Mouse (Mus musculus) small intestine, adult 2 months (tissue): ENCODE measurements around the gene Oxt. TPM values are rescaled to one million over a fixed set of nuclear protein-coding genes. Genes with fewer than 3 reads are reported as not detected.

Source experiments
- H3K27ac ChIP-seq: fragments of 200-500 bp; 2 replicates; pipeline ENCODE4 v1.5.1; 2012; ENCODE audit warnings: low read depth, low read length, control low read depth, inconsistent platforms; ENCODE audit not compliant: insufficient read depth
- H3K27me3 ChIP-seq: fragments of 200-500 bp; 2 replicates; pipeline ENCODE4 v1.6.1; 2012; ENCODE audit warnings: mild to moderate bottlenecking, moderate library complexity, low read length, inconsistent platforms; ENCODE audit not compliant: control insufficient read depth, insufficient read depth
- H3K36me3 ChIP-seq: fragments of 200-500 bp; 2 replicates; pipeline ENCODE4 v1.6.1; 2012; ENCODE audit warnings: mild to moderate bottlenecking, low read length, control low read depth, inconsistent platforms; ENCODE audit not compliant: control insufficient read depth, insufficient read depth
- H3K4me1 ChIP-seq: fragments of 200-500 bp; 2 replicates; pipeline ENCODE4 v1.6.1; 2012; ENCODE audit warnings: low read length, inconsistent platforms, mixed read lengths; ENCODE audit not compliant: control insufficient read depth, insufficient read depth, insufficient read length
- H3K4me3 ChIP-seq: fragments of 200-500 bp; 2 replicates; pipeline ENCODE4 v1.5.1; 2012; ENCODE audit warnings: low read depth, mild to moderate bottlenecking, control low read depth, inconsistent platforms, low read length, moderate library complexity
- CTCF ChIP-seq: fragments of 200-500 bp; IDR thresholded peaks from 2 replicates; pipeline ENCODE4 v1.5.1; 2012; ENCODE audit warnings: low read depth, mild to moderate bottlenecking, control low read depth, inconsistent platforms, low read length, moderate library complexity, mixed read lengths; ENCODE audit not compliant: insufficient replicate concordance, insufficient read length; ENCODE audit errors: extremely low read depth
- POLR2A ChIP-seq: fragments of 200-500 bp; IDR thresholded peaks from 2 replicates; pipeline ENCODE4 v1.6.1; 2012; ENCODE audit warnings: low read depth, mild to moderate bottlenecking, control low read depth, inconsistent platforms, low read length, moderate library complexity
- WGBS: fragments of 180-500 bp; shearing (Covaris S2); methylation state at CpG from one replicate; pipeline ENCODE4 v1.1.7; 2018; 5-methylcytosine and 5-hydroxymethylcytosine counted together
- polyA plus RNA-seq: library from polyadenylated mRNA; depleted of rRNA; stranded (reverse); fragments of >200 nt; gene quantifications from 2 replicates; pipeline ENCODE4 v1.2.3, GENCODE M21; 2012; rRNA removed

Oxt gene
- polyA plus RNA-seq, result not detected in 2 replicates

DNA sequence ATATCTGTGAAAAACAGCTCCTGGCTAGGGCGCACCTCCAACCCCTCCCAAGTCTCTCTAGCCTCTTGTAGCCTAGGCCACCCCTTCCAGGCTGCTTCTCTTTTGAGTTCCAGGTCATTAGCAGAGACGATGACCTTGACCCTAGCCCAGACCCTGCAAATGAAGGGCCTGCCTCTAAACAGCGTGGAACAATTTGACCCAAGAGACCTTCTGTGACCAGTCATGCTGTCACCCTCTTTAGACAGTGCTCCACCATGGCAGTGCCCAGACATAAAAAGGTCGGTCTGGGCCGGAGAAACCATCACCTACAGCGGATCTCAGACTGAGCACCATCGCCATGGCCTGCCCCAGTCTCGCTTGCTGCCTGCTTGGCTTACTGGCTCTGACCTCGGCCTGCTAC, at the start of gene Oxt:
Oxt (plus strand) TSS at position 301 of the 400 bp plus-strand sequence.
- Histone ChIP-seq H3K4me3 (peak within 1 kb of the TSS; percentile 20), H3K27ac (no peak within 1 kb of the TSS), H3K4me1 (peaks cover 3% of the 10 kb centered on the region; the same call in 1 of the 2 replicates), H3K27me3 (peaks cover 41% of the 10 kb centered on the region), H3K36me3 (no peaks in the 10 kb centered on the region)
- no peak for TF ChIP-seq POLR2A
- 84% methylated on average over 9 of the region's 9 CpGs for WGBS

DNA sequence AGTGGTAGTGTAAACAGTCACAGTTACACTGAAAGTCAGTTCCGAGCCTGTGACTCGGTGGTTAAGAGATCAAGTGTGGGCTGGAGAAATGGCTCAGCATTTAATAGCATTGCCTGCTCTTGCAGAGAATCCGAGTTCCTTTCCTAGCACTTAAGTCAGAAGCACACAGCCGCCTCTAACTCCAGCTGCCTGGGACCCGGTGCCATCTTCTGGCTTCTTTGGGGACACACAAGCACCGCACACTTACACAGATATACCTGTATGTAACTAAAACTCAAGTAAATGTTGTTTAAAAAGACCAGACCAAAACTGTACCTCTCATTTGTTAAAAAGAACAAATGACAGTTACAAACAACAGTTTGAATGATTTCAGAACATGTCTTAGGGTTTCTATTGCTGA, 47.5 kb upstream of the Oxt start:
- no peak for TF ChIP-seq POLR2A
- TF ChIP-seq CTCF, result no peak
- WGBS, result 93% methylated on average over 6 of the region's 6 CpGs
- H3K36me3 ChIP-seq, result peaks cover 22% of the 10 kb centered on the region

DNA sequence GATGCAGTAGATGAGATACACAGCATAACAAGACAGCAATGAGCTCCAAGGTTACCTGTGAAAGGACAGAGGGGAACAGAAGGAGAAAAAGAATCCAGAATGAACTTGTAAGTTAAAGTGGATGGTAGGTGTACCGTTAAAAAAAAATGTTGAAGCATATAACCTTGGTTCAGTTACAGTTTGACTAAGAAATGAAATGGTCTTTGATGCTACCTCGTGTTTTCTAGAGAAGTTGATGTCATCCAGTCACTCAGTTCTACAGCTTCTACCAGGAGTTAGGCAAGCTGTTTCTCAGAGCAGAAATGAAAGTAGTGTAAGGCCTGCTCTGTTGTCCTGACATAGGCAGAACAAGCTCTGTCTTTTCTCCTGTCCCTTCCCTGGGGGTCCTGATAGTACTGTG, 46.7 kb upstream of the Oxt start:
- Histone ChIP-seq H3K4me1 (no peaks in the 10 kb centered on the region), H3K4me3 (no peak overlapping the region), H3K36me3 (peaks cover 24% of the 10 kb centered on the region), H3K27ac (no peak overlapping the region), H3K27me3 (no peaks in the 10 kb centered on the region)
- WGBS, result 83% methylated on average over 2 of the region's 2 CpGs
- TF ChIP-seq POLR2A, result no peak
- TF ChIP-seq CTCF, result no peak

More for the DNA sequence above, 47.5 kb upstream of the Oxt start:
- Histone ChIP-seq H3K4me1 (no peaks in the 10 kb centered on the region), H3K27me3 (no peaks in the 10 kb centered on the region), H3K27ac (no peak overlapping the region), H3K4me3 (no peak overlapping the region)

DNA sequence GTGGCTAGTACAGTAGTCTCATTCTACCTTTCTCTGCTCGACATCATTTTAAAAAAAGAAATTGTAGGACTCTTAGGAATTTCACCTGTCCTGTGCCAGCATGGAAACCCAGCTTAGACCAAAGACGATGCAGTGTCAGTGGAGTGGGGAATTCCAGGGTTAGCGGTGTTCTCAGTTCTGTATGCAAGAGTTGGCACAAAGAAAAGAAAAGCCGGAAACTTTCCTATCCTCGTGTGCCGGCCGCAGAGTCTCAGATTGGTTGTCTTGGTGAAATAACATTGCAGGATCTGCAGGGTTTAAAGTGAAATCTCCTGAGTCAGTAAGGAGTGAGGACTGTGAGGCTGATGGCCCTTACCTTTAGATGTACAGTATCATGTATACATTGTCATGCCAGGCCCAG, 46.0 kb upstream of the Oxt start:
- no peaks in the 10 kb centered on the region for H3K27me3 ChIP-seq
- WGBS, result 90% methylated on average over 7 of the region's 7 CpGs
- H3K4me3 ChIP-seq, result no peak overlapping the region
- no peaks in the 10 kb centered on the region for H3K4me1 ChIP-seq
- peaks cover 22% of the 10 kb centered on the region for H3K36me3 ChIP-seq
- no peak overlapping the region for H3K27ac ChIP-seq
- TF ChIP-seq CTCF, result no peak
- no peak for TF ChIP-seq POLR2A

DNA sequence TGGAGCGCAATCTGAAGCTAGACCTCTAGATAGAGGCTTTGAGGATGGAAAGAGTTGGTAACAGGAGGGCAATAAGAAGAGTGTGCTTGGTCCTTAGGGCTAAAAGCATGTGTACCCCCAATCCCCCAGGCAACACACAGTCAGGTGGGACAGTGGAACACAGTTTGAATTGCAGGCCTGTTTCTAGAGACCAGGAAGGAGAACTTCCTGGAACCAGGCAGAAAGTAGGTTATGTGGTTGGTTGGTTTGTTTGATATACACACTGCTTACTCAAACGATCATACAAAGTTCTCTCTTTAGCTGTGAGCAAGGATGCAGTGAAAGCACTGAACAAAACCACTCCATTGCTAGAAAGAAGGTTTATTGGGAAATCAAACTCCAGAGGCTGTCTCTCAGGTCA, 43.8 kb upstream of the Oxt start:
- no peak overlapping the region for H3K4me3 ChIP-seq
- peaks cover 21% of the 10 kb centered on the region for H3K36me3 ChIP-seq
- H3K27me3 ChIP-seq, result no peaks in the 10 kb centered on the region
- WGBS, result 64% methylated on average over 2 of the region's 2 CpGs
- no peaks in the 10 kb centered on the region for H3K4me1 ChIP-seq
- H3K27ac ChIP-seq, result no peak overlapping the region
- no peak for TF ChIP-seq POLR2A
- TF ChIP-seq CTCF, result no peak

DNA sequence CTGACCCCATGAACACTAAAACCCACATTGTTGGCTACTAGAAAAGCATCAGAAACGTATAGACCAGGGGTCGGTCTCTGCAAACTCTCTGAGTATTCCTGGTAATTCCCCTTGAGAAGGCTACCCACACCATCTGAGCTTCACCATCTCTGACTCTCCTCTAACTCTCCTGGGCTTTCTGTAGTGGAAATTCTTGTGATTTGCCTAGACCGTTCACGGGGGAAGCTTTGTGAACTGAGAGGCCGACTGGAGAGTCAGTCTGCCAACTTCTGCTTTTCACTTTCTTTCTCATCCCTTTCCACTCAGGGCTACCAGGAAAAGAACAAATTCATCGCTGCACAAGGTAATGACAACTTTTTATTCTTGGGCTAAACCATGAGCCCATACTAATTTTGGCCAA, 41.0 kb upstream of the Oxt start:
- TF ChIP-seq POLR2A (no peak), CTCF (no peak)
- H3K36me3 ChIP-seq, result peaks cover 22% of the 10 kb centered on the region
- no peak overlapping the region for H3K4me3 ChIP-seq
- 90% methylated on average over 6 of the region's 6 CpGs for WGBS
- H3K27ac ChIP-seq, result no peak overlapping the region
- no peaks in the 10 kb centered on the region for H3K27me3 ChIP-seq
- no peaks in the 10 kb centered on the region for H3K4me1 ChIP-seq

DNA sequence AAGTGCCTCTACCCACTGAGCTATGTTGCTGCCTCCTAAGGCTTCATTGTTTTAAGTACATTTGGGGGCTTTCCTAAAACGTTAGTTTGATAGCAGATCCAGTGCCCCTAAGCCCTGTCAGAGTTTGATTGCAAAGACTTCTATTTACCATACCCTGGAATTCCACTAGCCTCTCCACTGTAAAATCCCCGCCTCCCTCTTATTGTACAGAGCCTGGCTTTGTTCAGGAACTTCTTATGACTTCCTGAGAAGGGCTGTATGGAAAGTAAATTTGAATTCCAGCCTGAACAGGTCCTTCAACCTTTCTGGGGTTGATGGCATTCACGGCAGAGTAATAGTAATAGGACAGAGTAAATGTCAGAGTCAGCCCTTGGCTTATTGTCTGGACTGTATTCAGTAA, 39.1 kb upstream of the Oxt start:
- no peaks in the 10 kb centered on the region for H3K4me1 ChIP-seq
- TF ChIP-seq CTCF, result no peak
- no peak for TF ChIP-seq POLR2A
- no peak overlapping the region for H3K27ac ChIP-seq
- WGBS, result 81% methylated on average over 3 of the region's 3 CpGs
- no peak overlapping the region for H3K4me3 ChIP-seq
- H3K27me3 ChIP-seq, result no peaks in the 10 kb centered on the region
- peaks cover 30% of the 10 kb centered on the region for H3K36me3 ChIP-seq
